Mouse (Mus musculus): ENCODE measurements around the gene Mef2a.

DNA sequence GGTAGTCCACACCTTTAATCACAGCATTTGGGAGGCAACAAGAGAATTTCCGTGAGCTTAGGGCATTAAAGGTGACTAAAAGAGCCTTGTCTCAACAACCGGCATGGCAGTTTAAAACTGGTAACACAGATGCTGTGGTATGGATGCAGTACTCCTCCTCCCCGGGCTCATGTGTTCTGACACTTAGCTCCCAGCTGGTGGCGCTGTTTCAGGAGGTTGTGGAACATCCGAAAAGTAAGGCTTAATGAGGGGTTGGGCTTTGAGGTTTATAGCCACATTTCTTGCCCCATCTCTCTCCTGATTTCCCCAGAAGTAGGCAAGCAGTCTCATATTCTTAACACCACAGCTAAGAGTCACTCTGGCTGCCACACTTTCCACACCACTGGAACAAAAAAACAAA lies 16.8 kb downstream of the Mef2a start:
- TF ChIP-seq GATA1 (IDR thresholded peaks at IDR 0.05; ENCODE audit: low read length) (no peak), TAL1 (IDR thresholded peaks at IDR 0.05; ENCODE audit: low read length) (no peak)

Measured in erythroblast, embryonic 14.5 days (primary cell).